Mouse (Mus musculus): ENCODE measurements around the gene Pacs2.

DNA sequence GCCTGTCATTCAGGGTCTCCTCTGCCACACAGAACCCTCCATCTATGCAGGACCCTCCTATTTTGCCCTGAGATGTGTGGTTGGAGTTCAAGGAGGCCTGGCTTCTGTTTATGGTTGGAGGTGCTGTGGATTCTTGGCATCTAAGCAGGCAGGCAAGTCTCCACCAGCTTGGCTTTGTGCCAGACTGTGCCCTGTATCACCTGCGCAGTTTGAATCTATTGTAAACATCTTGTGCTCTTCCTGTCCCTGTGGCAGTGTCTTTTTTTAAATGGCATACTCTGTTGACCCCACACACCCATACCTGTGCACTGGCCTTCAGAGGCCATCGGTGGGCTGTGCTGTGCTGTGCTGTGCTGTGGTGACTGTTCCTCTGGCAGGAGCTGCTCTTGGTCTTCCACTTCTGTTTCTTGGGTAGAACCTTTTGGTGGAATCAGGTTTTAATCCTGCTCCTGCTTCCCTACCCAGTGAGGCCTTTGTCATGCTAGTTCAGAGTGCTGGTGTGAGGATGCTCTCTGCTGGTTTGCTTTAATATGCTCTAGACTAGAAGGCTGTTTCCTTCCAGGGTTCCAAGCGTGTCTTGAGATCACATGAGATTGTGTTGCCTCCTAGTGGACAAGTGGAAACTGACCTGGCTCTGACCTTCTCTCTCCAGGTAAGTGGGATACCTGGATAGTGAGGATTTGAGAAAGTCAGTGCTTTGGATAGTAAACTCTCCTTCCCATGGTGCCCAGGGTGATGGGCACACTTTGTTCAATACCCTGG, 30.8 kb downstream of the Pacs2 start:
- TF ChIP-seq TCF12 (IDR thresholded peaks at IDR 0.05; ENCODE audit: low read depth, low read length), result 0 out of 2 replicates have a peak, but pooled peaks have one; percentile 18
- no peak for TF ChIP-seq ZMIZ1 (IDR thresholded peaks at IDR 0.05; ENCODE audit: low read depth, low read length)
- TF ChIP-seq EP300 (IDR thresholded peaks at IDR 0.05; ENCODE audit: low read depth in 1 of 2, low read length in 2 of 2), result peak; percentile 34 to 37; a peak in 1 of 4 replicates
- no peak for TF ChIP-seq MAX (IDR thresholded peaks at IDR 0.05; ENCODE audit: low read length)
- peak in 2 of 3 experiments; percentile 43 to 61; a peak in 4 of 6 replicates for TF ChIP-seq CTCF (IDR thresholded peaks at IDR 0.05 in 2 of 3, conservative IDR thresholded peaks at IDR 0.05 in 1 of 3; ENCODE audit: control insufficient read depth in 1 of 3, insufficient read depth in 1 of 3, low read depth in 2 of 3, low read length in 3 of 3, poor library complexity in 1 of 3, severe bottlenecking in 1 of 3)
- no peak for TF ChIP-seq TAL1 (IDR thresholded peaks at IDR 0.05; ENCODE audit: low read length)
- TF ChIP-seq POLR2A (IDR thresholded peaks at IDR 0.05; ENCODE audit: control insufficient read depth in 1 of 2, insufficient read depth in 1 of 2, low read depth in 1 of 2, low read length in 2 of 2, poor library complexity in 1 of 2), result no peak

Measured in MEL (cell line).